Mouse (Mus musculus): ENCODE measurements around the gene Mpeg1.

Mpeg1 gene

GRCm38 (mm10) chr19:12462851-12463721 lies 2.5 kb downstream of the Mpeg1 start:
- in situ Hi-C loops (cut with MboI; ENCODE audit: low pct_unique_long_range_greater_than_20kb in 1 of 2, low sequenced_read_pairs in 2 of 2, unreplicated experiment in 1 of 2) = no loop called here

GRCm38 (mm10) chr19:12463722-12464035 lies 3.1 kb downstream of the Mpeg1 start:
- in situ Hi-C loops (cut with MboI; ENCODE audit: low pct_unique_long_range_greater_than_20kb in 1 of 2, low sequenced_read_pairs in 2 of 2, unreplicated experiment in 1 of 2) = no loop called here

GRCm38 (mm10) chr19:12464127-12464526 lies 3.5 kb downstream of the Mpeg1 start:
- in situ Hi-C loops (cut with MboI; ENCODE audit: low pct_unique_long_range_greater_than_20kb in 1 of 2, low sequenced_read_pairs in 2 of 2, unreplicated experiment in 1 of 2) = no loop called here

GRCm38 (mm10) chr19:12464674-12465073 lies 4.1 kb downstream of the Mpeg1 start:
- in situ Hi-C loops (cut with MboI; ENCODE audit: low pct_unique_long_range_greater_than_20kb in 1 of 2, low sequenced_read_pairs in 2 of 2, unreplicated experiment in 1 of 2) = no loop called here

- in situ Hi-C loops (cut with MboI; ENCODE audit: low pct_unique_long_range_greater_than_20kb in 1 of 2, low sequenced_read_pairs in 2 of 2, unreplicated experiment in 1 of 2) = no loop called here
Observed at GRCm38 (mm10) chr19:12465530-12466144, 5.1 kb downstream of the Mpeg1 start.

- in situ Hi-C loops (cut with MboI; ENCODE audit: low pct_unique_long_range_greater_than_20kb in 1 of 2, low sequenced_read_pairs in 2 of 2, unreplicated experiment in 1 of 2) = no loop called here
Observed at GRCm38 (mm10) chr19:12466204-12466603, 5.6 kb downstream of the Mpeg1 start.

GRCm38 (mm10) chr19:12467436-12467835 lies 6.9 kb downstream of the Mpeg1 start:
- in situ Hi-C loops (cut with MboI; ENCODE audit: low pct_unique_long_range_greater_than_20kb in 1 of 2, low sequenced_read_pairs in 2 of 2, unreplicated experiment in 1 of 2) = no loop called here

GRCm38 (mm10) chr19:12471866-12472265 lies 11.3 kb downstream of the Mpeg1 start:
- in situ Hi-C loops (cut with MboI; ENCODE audit: low pct_unique_long_range_greater_than_20kb in 1 of 2, low sequenced_read_pairs in 2 of 2, unreplicated experiment in 1 of 2) = no loop called here

- in situ Hi-C loops (cut with MboI; ENCODE audit: low pct_unique_long_range_greater_than_20kb in 1 of 2, low sequenced_read_pairs in 2 of 2, unreplicated experiment in 1 of 2) = no loop called here
Observed at GRCm38 (mm10) chr19:12472381-12472976, 11.9 kb downstream of the Mpeg1 start.

GRCm38 (mm10) chr19:12473201-12473641 lies 12.6 kb downstream of the Mpeg1 start:
- in situ Hi-C loops (cut with MboI; ENCODE audit: low pct_unique_long_range_greater_than_20kb in 1 of 2, low sequenced_read_pairs in 2 of 2, unreplicated experiment in 1 of 2) = no loop called here

- in situ Hi-C loops (cut with MboI; ENCODE audit: low pct_unique_long_range_greater_than_20kb in 1 of 2, low sequenced_read_pairs in 2 of 2, unreplicated experiment in 1 of 2) = no loop called here
Observed at GRCm38 (mm10) chr19:12473951-12474350, 13.4 kb downstream of the Mpeg1 start.

- in situ Hi-C loops (cut with MboI; ENCODE audit: low pct_unique_long_range_greater_than_20kb in 1 of 2, low sequenced_read_pairs in 2 of 2, unreplicated experiment in 1 of 2) = no loop called here
Observed at GRCm38 (mm10) chr19:12475380-12476250, 15.0 kb downstream of the Mpeg1 start.

- in situ Hi-C loops (cut with MboI; ENCODE audit: low pct_unique_long_range_greater_than_20kb in 1 of 2, low sequenced_read_pairs in 2 of 2, unreplicated experiment in 1 of 2) = no loop called here
Observed at GRCm38 (mm10) chr19:12476721-12477270, 16.2 kb downstream of the Mpeg1 start.

- in situ Hi-C loops (cut with MboI; ENCODE audit: low pct_unique_long_range_greater_than_20kb in 1 of 2, low sequenced_read_pairs in 2 of 2, unreplicated experiment in 1 of 2) = no loop called here
Observed at GRCm38 (mm10) chr19:12478369-12478768, 17.8 kb downstream of the Mpeg1 start.

GRCm38 (mm10) chr19:12483782-12484181 lies 23.2 kb downstream of the Mpeg1 start:
- in situ Hi-C loops (cut with MboI; ENCODE audit: low pct_unique_long_range_greater_than_20kb in 1 of 2, low sequenced_read_pairs in 2 of 2, unreplicated experiment in 1 of 2) = no loop called here

- in situ Hi-C loops (cut with MboI; ENCODE audit: low pct_unique_long_range_greater_than_20kb in 1 of 2, low sequenced_read_pairs in 2 of 2, unreplicated experiment in 1 of 2) = no loop called here
Observed at GRCm38 (mm10) chr19:12484210-12484609, 23.6 kb downstream of the Mpeg1 start.

GRCm38 (mm10) chr19:12485223-12485622 lies 24.6 kb downstream of the Mpeg1 start:
- in situ Hi-C loops (cut with MboI; ENCODE audit: low pct_unique_long_range_greater_than_20kb in 1 of 2, low sequenced_read_pairs in 2 of 2, unreplicated experiment in 1 of 2) = no loop called here

GRCm38 (mm10) chr19:12485631-12486030 lies 25.1 kb downstream of the Mpeg1 start:
- in situ Hi-C loops (cut with MboI; ENCODE audit: low pct_unique_long_range_greater_than_20kb in 1 of 2, low sequenced_read_pairs in 2 of 2, unreplicated experiment in 1 of 2) = no loop called here

All from mouse embryonic stem cell (cell line).